Mouse (Mus musculus) yolk sac, embryonic 10.5 days (tissue): ENCODE data around the gene Atg4b.
A peak's percentile ranks its signal among the peaks of the same experiment; 100 is the strongest.

Experiments
- DNase-seq: peaks from one replicate; pipeline ENCODE4 v3.0.0-alpha.2; 2017; ENCODE audit warnings: low spot score

Atg4b gene

DNA sequence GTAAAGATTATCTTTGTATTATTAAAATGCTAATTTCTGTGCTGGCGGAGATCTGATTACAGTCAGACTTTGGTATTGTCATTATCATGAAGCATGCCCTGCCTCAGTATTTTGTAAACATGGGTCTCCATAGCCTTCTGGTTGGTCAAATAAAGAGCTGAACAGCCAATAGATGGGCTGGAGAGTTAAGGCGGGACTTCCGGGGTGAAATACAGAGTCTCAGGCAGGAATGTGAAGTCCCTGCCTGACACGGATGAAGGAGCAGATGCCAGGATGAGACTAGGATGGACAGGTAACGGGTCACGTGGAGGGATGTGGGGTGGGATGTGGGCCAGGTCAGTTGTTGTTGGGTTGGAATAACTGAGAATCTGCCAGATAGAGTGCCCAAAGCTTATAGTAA is at the start of gene Atg4b:
Gene Atg4b, plus strand, starts transcription at position 211 of the 400 bp plus-strand sequence.
- DNase-seq: no peak

GRCm38 (mm10) chr1:93702106-93702505 is 49.2 kb upstream of the Atg4b start:
- no peak for DNase-seq

GRCm38 (mm10) chr1:93703472-93704048 is 47.7 kb upstream of the Atg4b start:
- no peak for DNase-seq

GRCm38 (mm10) chr1:93704341-93704740 is 47.0 kb upstream of the Atg4b start:
- no peak for DNase-seq

- DNase-seq: no peak
These were observed 45.9 kb upstream of the Atg4b start for GRCm38 (mm10) chr1:93705389-93705788.

- DNase-seq: no peak
These were observed 35.1 kb upstream of the Atg4b start for GRCm38 (mm10) chr1:93716166-93716565.

DNA sequence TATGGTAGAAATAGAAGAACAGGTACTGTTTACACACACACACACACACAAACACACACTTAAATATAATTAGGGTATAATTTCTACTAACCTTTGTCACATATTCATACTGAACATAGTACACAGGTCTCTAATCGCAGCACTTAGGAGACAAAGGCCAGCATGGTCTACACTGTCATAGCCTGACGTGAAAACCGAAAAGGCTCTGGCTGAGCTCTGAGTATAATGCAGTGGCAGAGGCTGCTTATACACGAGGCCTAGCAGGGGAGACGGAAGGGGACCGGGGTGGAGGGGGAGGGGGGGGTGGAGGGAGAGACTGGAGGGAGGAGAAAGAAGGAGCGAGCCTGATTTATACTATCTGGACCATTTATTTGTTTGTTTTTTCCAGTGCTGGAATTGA is 29.7 kb upstream of the Atg4b start:
- no peak for DNase-seq

DNA sequence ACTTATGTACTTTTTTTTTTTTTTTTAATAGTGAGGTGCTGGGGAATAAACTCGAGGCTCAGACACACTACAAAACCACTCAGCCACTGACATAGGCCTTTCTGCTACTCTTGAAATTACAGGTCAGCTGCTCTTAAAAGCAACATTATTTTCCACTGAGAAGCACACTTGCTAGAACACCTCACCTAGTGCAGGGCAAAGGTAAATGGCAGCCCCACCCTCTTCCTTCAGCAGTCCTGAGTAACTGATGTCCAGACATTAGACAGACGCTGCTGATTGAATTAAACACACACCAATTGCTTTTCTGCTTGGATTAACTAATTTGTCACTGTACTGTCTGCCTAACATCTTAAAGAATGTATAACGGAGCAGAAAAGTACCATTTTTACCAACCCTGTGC is 26.7 kb upstream of the Atg4b start:
- DNase-seq: no peak

DNA sequence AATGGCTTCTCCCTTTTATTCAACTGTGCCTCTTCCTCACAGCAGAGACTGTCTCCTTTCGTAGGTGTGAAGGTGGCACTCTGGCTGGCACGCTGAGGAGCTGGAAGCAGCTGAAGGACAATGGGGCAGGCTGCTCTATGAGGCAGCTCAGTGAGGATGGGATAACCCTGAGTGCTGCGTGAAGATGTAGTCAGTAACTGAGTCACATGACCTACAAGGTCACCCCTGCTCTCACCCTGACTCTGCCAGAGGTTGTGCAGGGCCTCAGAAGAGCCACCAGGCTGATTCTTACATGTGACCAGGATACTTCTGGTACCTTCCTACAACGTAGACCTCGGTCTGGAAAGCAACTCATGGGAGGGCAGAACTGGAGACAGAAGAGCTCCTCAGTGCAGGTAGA is 25.6 kb upstream of the Atg4b start:
- DNase-seq: no peak

DNA sequence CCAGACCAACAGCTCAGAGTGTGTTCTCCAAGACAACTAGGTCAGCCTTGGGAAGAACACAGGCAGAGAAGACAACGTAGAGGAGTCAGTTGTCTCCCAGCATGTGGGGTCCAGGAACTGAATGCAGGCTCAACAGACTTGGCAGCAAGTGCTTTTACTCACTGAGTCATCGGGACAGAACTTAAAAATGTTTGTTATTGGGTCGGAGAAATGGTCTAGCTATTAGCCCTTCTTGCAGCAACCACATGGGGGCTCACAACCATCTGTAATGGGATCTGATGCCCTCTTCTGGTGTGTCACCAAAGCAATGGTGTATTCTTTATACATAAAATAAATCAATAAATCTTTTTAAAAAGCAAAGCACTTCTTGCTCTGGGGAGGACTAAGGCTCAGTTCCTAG is 25.2 kb upstream of the Atg4b start:
- DNase-seq: no peak

DNA sequence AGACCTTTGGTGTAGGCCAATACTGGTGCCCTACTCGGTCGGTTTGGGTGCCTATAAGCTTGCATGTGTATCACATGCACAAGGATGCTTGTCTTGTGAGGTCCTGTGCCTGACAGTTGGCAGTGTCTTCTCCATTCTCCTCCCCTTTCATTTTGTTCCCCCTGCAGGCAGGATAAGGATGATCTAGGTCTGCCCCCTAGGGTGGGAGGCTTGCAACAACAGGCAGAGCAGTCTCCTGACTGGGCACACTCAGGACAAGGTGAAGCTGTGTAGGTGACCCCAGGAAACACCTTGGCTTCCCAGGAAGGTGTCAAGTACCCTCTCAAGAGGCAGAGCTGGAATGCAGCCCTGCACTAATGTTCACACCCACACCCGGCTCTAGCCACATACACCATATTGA is 24.3 kb upstream of the Atg4b start:
- peak; percentile 16 for DNase-seq

- no peak for DNase-seq
These were observed 20.2 kb upstream of the Atg4b start for GRCm38 (mm10) chr1:93731103-93731502.

DNA sequence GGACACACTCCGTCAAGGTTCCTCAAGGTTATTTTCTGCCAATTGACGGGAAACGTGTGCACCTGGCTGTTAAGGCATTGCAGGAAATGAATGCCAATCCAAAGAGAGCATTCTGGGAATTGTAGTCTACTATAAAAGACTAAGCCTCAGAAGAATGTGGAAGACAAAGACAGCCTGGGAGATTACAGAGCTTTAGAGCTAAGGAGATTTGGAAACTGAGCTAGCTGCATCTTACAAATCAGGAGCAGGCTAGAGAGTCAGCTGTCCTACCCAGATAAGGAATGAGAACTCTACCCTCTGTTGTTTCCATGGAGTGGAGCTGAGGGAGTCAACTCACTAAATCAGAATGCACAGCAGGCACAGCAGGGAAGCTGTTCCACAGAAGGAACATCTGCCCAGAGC is 19.4 kb upstream of the Atg4b start:
- no peak for DNase-seq

DNA sequence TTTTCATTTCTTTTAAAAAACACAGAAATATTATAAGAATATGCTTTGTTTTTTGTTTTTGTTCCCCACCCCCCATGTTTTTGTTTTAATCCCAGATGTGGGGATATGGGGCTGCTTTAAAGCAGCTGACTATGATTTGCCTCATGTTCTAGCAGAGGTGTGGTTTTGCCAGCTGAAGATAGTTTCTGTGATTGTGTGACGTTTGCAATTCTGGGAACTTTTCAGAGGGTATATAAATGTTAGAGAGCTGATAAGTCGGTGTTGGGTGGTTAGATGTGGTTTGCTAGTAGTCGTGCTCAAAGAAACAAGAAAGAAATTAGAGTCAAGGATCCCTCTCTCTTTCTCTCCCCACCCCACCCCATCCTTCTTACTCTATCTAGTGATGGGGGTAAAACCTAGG is 15.4 kb upstream of the Atg4b start:
- DNase-seq: no peak

GRCm38 (mm10) chr1:93737711-93738110 is 13.6 kb upstream of the Atg4b start:
- no peak for DNase-seq

GRCm38 (mm10) chr1:93740671-93741070 is 10.6 kb upstream of the Atg4b start:
- DNase-seq: no peak

- DNase-seq: no peak
These were observed 9.3 kb upstream of the Atg4b start for GRCm38 (mm10) chr1:93741987-93742386.

- DNase-seq: no peak
These were observed 8.4 kb upstream of the Atg4b start for GRCm38 (mm10) chr1:93742910-93743309.

GRCm38 (mm10) chr1:93746179-93746578 is 5.1 kb upstream of the Atg4b start:
- DNase-seq: no peak

GRCm38 (mm10) chr1:93748539-93748938 is 2.8 kb upstream of the Atg4b start:
- DNase-seq: peak; percentile 21

DNA sequence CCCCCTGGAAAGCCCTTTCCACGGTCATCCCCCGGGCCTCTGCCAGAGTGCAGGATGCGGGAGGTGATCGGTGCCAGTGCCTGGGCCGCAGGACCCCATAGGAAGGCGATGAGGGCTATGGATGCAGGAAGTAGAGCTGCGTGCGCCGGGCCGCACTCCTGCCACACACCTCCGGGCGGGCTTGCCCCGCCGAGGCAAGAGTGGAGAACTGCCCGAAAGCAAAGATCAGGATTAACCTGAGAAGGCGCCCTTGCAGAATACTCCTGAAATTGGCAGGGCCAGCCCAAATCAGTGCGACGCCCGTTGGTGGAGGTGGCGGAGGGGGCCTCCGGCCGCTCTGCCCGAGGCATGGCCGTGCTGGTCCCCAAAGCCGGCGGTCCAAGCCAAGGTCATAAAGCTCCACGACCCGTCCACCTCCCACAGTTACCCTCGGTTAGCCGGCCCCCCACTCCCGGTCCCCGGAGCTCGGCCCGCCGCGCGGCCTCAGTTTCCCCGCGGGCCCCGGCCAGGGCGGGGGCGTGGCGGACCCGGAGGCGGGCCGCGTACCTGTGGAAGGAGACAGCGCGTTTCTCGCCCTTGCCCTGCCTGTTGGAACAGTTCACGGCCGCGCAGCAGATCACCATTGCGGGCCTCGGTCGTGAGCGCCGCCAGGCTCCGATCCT is 2.7 kb downstream of the Atg4b start:
- no peak for DNase-seq

DNA sequence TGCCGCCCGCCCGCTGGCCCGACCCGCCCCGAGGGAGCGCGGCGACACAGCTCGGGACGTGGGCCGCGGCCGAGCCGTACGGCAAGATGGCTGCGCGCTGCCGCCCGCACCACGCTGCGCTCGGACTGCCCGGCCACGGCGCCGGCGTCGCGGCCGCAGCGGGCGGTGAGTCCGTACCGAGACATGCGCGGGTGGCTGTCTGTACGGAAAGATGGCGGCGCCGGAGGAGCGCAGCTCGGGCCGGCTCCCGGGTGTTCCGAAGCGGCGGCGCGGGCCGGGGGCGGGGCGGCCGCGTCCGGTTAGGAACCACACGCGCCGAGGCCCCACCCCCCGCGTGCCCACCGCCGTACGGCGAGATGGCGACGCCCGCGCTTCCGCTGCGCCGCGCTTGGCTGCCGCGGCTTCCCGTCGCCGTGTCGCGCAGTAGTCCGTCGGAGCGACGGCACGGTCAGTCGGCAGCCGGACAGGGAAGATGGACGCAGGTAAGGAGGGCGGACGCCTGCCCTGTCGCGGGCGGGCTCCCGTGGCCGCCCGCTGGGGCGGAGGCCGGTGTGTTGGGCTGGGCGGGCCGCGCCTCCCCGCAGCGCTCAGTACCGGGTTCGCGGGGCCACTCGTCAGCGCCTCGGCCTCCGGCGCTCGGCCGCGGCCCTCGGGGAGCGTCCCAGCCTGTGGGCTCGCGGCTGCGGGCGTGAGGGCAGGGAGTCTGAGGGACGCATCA is 3.4 kb downstream of the Atg4b start, which contains the start of gene Thap4:
Gene Thap4, minus strand, starts transcription at position 292 of the 718 bp plus-strand sequence.
- peak; percentile 89 for DNase-seq

- DNase-seq: no peak
These were observed 4.0 kb downstream of the Atg4b start for GRCm38 (mm10) chr1:93755291-93755610.

DNA sequence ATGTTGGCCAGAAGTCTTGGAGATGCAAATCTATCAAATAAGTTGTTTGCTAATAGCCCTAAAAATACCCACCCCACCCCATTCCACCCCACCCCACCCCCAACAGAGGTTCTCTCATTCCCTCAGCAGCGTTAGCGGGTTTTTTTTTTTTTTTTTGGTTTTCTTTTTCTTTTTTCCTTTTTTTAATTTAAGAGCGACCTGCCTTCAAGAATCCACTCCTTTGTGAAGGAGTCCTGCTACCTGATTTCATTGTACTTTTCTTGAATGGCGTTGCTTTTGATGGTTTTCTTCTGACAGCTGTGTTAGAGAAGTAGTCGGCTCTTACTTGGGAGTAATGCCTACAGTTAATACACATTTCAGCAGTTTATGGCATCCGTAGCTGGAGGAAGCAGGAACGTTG is 4.3 kb downstream of the Atg4b start:
- DNase-seq: no peak
